Mouse (Mus musculus) heart, embryonic 14.5 days (tissue): ENCODE measurements around the gene Wipf1. TPM values are rescaled to one million over a fixed set of nuclear protein-coding genes. Genes with fewer than 3 reads are reported as not detected.

ENCODE experiments used
- ATAC-seq: fragments of 200-750 bp; cut with Nextera tagmentation; 2 replicates; pipeline ENCODE4 v1.8.0; 2017; ENCODE audit warnings: low read depth, moderate TSS enrichment; ENCODE audit not compliant: insufficient number of reproducible peaks, insufficient read depth, low FRiP score
- H3K27ac ChIP-seq, 2 experiments: fragments of 200-500 bp in 1 of 2; fragments of 300-500 bp in 1 of 2; sonication (generic) in 1 of 2; replicated peaks in 1 of 2; 2 replicates each; pipeline ENCODE4 v1.5.1; 2012 to 2014; ENCODE audit warnings: low read depth in 2 of 2, low read length in 2 of 2, control low read depth in 1 of 2, mild to moderate bottlenecking in 1 of 2, mixed read lengths in 1 of 2; ENCODE audit not compliant: control insufficient read depth in 1 of 2, insufficient read depth in 1 of 2
- H3K27me3 ChIP-seq: fragments of 300-500 bp; sonication (generic); 2 replicates; pipeline ENCODE4 v1.6.1; 2014; ENCODE audit warnings: mild to moderate bottlenecking, low read length, control low read depth; ENCODE audit not compliant: control insufficient read depth, insufficient read depth
- H3K36me3 ChIP-seq: fragments of 300-500 bp; sonication (generic); 2 replicates; pipeline ENCODE4 v1.6.1; 2014; ENCODE audit warnings: mild to moderate bottlenecking, control low read depth, low read length, mixed read lengths; ENCODE audit not compliant: control insufficient read depth, insufficient read depth
- H3K4me1 ChIP-seq, 2 experiments: fragments of 200-500 bp in 1 of 2; fragments of 300-500 bp in 1 of 2; sonication (generic) in 1 of 2; 2 replicates each; pipeline ENCODE4 v1.6.1; 2012 to 2014; ENCODE audit warnings: low read length in 2 of 2, control low read depth in 1 of 2, mixed read lengths in 1 of 2; ENCODE audit not compliant: control insufficient read depth in 2 of 2, insufficient read depth in 2 of 2
- H3K4me2 ChIP-seq: fragments of 300-500 bp; sonication (generic); 2 replicates; pipeline ENCODE4 v1.6.1; 2014; ENCODE audit warnings: mild to moderate bottlenecking, low read length
- H3K4me3 ChIP-seq, 2 experiments: fragments of 200-500 bp in 1 of 2; fragments of 300-500 bp in 1 of 2; sonication (generic) in 1 of 2; 2 replicates each; pipeline ENCODE4 v1.5.1; 2012 to 2014; ENCODE audit warnings: low read length in 2 of 2, mild to moderate bottlenecking in 2 of 2, control low read depth in 1 of 2, low read depth in 1 of 2, moderate library complexity in 1 of 2; ENCODE audit not compliant: control insufficient read depth in 1 of 2, insufficient read depth in 1 of 2
- H3K9ac ChIP-seq: fragments of 300-500 bp; sonication (generic); 2 replicates; pipeline ENCODE4 v1.6.1; 2014; ENCODE audit warnings: mild to moderate bottlenecking, low read length
- H3K9me3 ChIP-seq: fragments of 300-500 bp; sonication (generic); 2 replicates; pipeline ENCODE4 v1.6.1; 2016; ENCODE audit warnings: low read length, control low read depth; ENCODE audit not compliant: control insufficient read depth
- WGBS: fragments of 180-500 bp; shearing (Covaris S2); extraction: QIAGEN DNeasy Blood & Tissue Kit; methylation state at CpG from one replicate; pipeline ENCODE4 v1.1.7; 2014; 5-methylcytosine and 5-hydroxymethylcytosine counted together
- polyA plus RNA-seq: library from polyadenylated mRNA; unstranded; fragments of >200 nt; fragmentation: Nextera tagmentation; extraction: Ambion mirVana; gene quantifications from 2 replicates; pipeline ENCODE4 v1.2.1, GENCODE M21; 2014

Gene Wipf1
- polyA plus RNA-seq, 1 experiment from 2014 or later, result 7.6 TPM

DNA sequence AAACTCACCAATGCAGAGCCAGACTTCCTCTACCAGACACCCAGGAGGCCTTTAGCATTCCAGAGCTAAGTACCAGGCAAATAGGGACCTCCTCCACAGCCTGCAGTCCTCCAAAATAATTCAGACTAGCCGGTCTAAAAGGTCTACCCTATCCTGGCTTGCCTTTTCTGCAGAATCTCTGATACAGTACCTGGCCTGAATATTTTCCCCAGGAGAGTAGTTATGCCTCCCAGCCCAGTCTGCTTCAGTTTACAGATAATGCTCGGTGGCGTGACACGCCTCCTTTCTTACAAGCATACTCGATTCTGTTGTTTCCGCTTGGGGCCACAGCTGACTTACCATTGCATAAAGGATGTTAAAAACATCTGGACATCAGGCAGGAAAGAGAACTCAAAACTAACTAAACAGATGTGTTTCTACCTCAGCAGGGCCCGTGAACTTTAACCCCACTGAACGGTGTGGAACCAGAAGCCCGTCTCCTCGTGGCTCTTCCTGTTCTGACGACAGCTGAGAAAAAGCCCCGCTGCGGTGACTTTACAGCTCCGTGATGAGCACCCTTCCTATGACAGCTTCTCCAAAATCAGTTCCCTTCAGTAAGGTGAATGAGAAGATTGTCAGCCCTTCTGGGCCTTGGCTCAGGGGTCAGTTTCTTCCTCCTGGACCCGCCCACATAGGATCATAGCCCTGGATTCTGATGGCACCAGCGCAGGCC, 33.8 kb downstream of the Wipf1 start:
- H3K4me2 ChIP-seq, result peak overlapping the region; percentile 39
- no peaks in the 10 kb centered on the region for H3K36me3 ChIP-seq
- 45% methylated on average over 16 of the region's 16 CpGs for WGBS
- 0 out of 2 replicates have a peak overlapping the region, but pooled peaks have one; percentile 16 for H3K9ac ChIP-seq
- H3K27me3 ChIP-seq, result no peaks in the 10 kb centered on the region
- H3K4me3 ChIP-seq, result no peak overlapping the region
- no peak for ATAC-seq
- H3K4me1 ChIP-seq, result peaks cover 21 to 26% of the 10 kb centered on the region in 2 experiments
- H3K27ac ChIP-seq, result peak overlapping the region; percentile 65 to 67
- H3K9me3 ChIP-seq, result no peaks in the 10 kb centered on the region

DNA sequence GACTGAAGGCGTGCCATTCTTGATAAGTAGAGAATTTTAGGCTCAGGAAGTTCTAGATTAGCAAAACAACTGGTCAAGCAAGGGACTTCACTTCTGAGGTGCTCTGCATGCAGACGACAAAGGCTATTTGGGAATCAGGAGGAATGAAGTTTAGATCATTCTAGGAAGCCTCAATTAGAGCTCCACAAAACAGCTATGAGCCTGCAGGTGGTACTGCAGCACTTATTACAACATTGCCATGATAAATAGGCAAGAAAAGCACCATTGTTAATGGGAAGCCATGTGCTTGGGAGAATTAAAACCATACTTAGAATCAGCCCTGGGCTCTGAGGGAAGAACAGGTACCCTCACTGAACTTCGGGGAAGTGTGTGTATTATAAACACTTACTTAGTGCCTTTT, 36.0 kb downstream of the Wipf1 start:
- no peak overlapping the region for H3K9ac ChIP-seq
- 49% methylated on average over 3 of the region's 3 CpGs for WGBS
- peaks cover 20 to 31% of the 10 kb centered on the region in 2 experiments for H3K4me1 ChIP-seq

DNA sequence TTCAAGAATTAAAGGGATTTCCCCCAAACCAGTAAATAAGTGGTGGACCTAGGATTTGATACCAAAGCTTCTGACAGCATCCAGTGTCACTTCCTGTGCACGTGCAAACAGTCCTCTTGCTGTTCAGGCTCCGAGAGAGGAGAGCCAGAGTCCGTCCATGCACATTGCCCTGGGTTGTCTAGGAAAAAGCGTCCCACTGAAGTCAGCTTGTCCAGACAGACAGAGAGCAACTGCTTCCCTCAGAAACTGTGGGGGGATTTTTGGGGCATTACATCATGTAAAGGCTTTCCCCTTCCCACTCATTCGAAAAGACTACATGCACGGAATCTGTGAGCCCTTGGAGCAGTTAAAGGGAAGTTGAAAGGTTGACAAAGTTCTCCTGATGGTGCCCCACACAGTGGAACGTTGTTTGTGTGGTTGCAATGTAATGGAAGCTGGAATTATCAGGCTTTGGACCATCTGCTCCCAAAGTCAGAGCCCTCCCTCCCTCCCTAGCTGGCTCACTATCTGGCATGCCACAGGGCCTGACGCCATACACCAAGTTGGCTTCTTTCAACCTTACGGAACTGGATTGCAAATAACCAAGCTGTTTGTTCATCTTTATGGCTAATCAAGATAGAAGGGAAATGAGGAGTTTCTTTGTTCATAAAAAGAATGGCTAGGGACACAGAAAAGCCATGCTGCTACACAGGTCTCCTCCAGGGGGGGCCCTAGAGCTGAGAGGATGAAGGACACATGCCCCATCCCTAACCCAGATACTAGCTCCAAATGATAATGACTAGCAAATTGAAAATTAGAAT, 37.9 kb downstream of the Wipf1 start:
- Histone ChIP-seq H3K27ac (peak overlapping the region; percentile 68 to 82), H3K4me3 (no peak overlapping the region), H3K36me3 (no peaks in the 10 kb centered on the region), H3K4me1 (peaks cover 20 to 33% of the 10 kb centered on the region in 2 experiments), H3K4me2 (no peak overlapping the region), H3K9me3 (no peaks in the 10 kb centered on the region), H3K9ac (no peak overlapping the region), H3K27me3 (no peaks in the 10 kb centered on the region)
- WGBS, result 36% methylated on average over 9 of the region's 9 CpGs
- ATAC-seq, result no peak

More for the DNA sequence above, 36.0 kb downstream of the Wipf1 start:
- H3K4me3 ChIP-seq, result no peak overlapping the region
- ATAC-seq, result no peak
- no peak overlapping the region for H3K27ac ChIP-seq
- no peaks in the 10 kb centered on the region for H3K36me3 ChIP-seq
- no peaks in the 10 kb centered on the region for H3K27me3 ChIP-seq
- H3K9me3 ChIP-seq, result no peaks in the 10 kb centered on the region
- H3K4me2 ChIP-seq, result no peak overlapping the region

DNA sequence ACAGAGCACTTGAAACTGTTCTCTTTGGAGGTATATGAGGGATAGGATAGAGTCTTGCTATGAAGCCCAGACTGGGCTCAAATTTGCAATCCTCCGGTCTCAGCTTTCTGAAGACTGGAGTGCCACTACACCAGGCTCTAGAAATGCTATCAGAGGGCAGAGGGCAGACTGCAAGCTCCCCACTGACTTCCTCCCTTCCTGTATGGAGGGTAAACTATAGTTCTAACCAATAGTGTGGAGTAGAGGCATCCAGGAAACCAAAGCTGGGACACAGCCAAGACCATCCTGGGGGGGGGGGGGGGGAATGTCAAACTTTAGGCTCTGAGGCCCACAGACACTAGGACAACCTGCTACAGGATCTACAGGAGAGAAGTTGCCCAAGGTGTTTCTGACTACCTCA, 39.1 kb downstream of the Wipf1 start:
- H3K4me3 ChIP-seq, result no peak overlapping the region
- H3K36me3 ChIP-seq, result no peaks in the 10 kb centered on the region
- H3K9me3 ChIP-seq, result no peaks in the 10 kb centered on the region
- no peaks in the 10 kb centered on the region for H3K27me3 ChIP-seq
- H3K27ac ChIP-seq, result peak overlapping the region; percentile 39 to 68
- H3K4me1 ChIP-seq, result peaks cover 14 to 29% of the 10 kb centered on the region in 2 experiments
- H3K4me2 ChIP-seq, result no peak overlapping the region
- ATAC-seq, result peak; percentile 73
- WGBS, result 63% methylated on average over 1 of the region's 1 CpGs
- H3K9ac ChIP-seq, result no peak overlapping the region

DNA sequence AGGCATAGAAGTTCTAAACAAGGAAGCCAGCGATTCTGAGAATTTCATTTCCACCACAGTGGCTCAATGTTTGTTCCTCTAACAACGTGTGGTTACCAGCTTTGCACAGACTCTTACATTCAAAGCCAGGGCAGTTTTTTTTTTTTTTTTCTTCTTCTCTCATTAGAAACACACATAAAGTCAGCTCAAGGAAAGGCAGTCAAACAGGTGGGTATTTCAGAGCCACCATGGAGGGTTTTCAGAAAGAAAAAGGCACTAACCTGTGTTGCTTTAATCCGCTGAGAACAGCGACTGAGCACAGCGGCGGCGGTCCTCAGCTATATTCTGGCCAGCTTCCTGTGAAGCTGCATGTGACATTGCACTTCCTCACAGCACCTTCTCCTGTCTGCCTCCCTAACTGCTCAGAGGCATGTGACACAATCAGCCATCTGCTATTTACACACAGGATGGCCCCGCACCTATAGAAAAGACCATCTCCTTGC, 43.4 kb downstream of the Wipf1 start:
- Histone ChIP-seq H3K9me3 (no peaks in the 10 kb centered on the region), H3K9ac (no peak overlapping the region), H3K36me3 (no peaks in the 10 kb centered on the region), H3K27ac (peak overlapping the region; percentile 14 to 66; a peak in 2 of 4 replicates), H3K27me3 (no peaks in the 10 kb centered on the region), H3K4me1 (peaks cover 8 to 22% of the 10 kb centered on the region in 2 experiments; a peak in 2 of 4 replicates), H3K4me3 (peak overlapping the region in 1 of 2 experiments; percentile 1; a peak in 1 of 4 replicates), H3K4me2 (peak overlapping the region; percentile 40)
- no peak for ATAC-seq
- 66% methylated on average over 8 of the region's 8 CpGs for WGBS

DNA sequence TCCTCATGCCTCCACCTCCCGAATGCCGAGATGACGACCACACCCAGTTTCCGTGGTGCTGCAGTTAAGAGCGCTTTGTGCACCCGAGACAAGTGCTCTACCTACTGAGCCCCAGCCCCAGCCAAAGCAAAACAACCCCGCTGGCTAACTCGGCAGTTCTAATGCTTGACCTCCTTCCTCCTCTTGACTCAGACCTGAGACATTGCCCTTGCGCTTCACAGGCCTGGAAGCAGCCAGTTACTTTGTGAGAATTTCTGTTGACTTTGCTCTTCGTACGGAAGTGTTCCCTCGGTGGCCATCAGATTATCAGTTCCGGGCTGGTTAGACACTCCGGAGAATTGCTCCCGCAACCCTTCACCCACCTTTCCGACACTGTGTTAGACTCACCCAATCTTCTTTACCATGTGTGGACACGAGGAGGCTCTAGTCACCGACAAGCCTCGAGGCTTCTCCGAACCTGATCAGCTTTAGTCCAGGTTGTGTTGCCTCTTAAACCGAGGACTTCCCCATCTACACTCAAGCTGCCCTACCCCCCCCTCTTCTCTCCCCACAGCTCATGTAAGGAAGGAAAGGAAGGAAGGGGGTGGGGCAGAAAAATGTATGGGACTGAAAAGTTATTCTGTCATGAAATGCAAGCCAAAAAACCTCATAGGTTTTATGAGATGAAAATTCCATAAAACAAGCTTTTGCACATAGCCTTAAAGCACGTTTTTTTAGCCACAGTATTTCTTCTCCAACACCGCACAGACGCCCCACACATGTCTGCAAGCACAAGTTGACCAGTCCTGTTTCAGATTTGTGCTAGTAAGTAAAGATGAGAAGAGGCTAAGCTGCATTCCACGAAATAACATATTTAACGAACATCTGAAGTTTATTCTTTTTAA, 44.1 kb downstream of the Wipf1 start:
- 61% methylated on average over 26 of the region's 26 CpGs for WGBS
- Histone ChIP-seq H3K4me3 (peak overlapping the region; percentile 1 to 25), H3K36me3 (no peaks in the 10 kb centered on the region), H3K9ac (no peak overlapping the region; the same call in 1 of the 2 replicates), H3K9me3 (no peaks in the 10 kb centered on the region), H3K27ac (peak overlapping the region; percentile 66 to 75), H3K27me3 (no peaks in the 10 kb centered on the region), H3K4me1 (peaks cover 8 to 20% of the 10 kb centered on the region in 2 experiments; a peak in 2 of 4 replicates), H3K4me2 (peak overlapping the region; percentile 40)
- no peak for ATAC-seq
